Mouse (Mus musculus) hindbrain, embryonic 12.5 days (tissue): Measurements from ENCODE around the gene Kazn. TPM values are rescaled to one million over a fixed set of nuclear protein-coding genes. Genes with fewer than 3 reads are reported as not detected.

Experiments
- ATAC-seq: fragments of 200-750 bp; cut with Nextera tagmentation; 2 replicates; pipeline ENCODE4 v1.8.0; 2017; ENCODE audit warnings: moderate TSS enrichment; ENCODE audit not compliant: low FRiP score
- H3K27ac ChIP-seq: fragments of 300-500 bp; sonication (generic); 2 replicates; pipeline ENCODE4 v1.5.1; 2016; ENCODE audit warnings: mild to moderate bottlenecking
- H3K27me3 ChIP-seq: fragments of 300-500 bp; sonication (generic); 2 replicates; pipeline ENCODE4 v1.6.1; 2016; ENCODE audit warnings: mild to moderate bottlenecking
- H3K36me3 ChIP-seq: fragments of 300-500 bp; sonication (generic); 2 replicates; pipeline ENCODE4 v1.6.1; 2016; ENCODE audit warnings: mild to moderate bottlenecking
- H3K4me1 ChIP-seq: fragments of 300-500 bp; sonication (generic); 2 replicates; pipeline ENCODE4 v1.6.1; 2016
- H3K4me2 ChIP-seq: fragments of 300-500 bp; sonication (generic); replicated peaks from 2 replicates; pipeline ENCODE4 v1.6.1; 2016; ENCODE audit warnings: mild to moderate bottlenecking
- H3K4me3 ChIP-seq: fragments of 300-500 bp; sonication (generic); 2 replicates; pipeline ENCODE4 v1.5.1; 2016; ENCODE audit warnings: mild to moderate bottlenecking
- H3K9ac ChIP-seq: fragments of 300-500 bp; sonication (generic); 2 replicates; pipeline ENCODE4 v1.6.1; 2016; ENCODE audit warnings: mild to moderate bottlenecking, moderate library complexity
- H3K9me3 ChIP-seq: fragments of 300-500 bp; sonication (generic); replicated peaks from 2 replicates; pipeline ENCODE4 v1.6.1; 2016; ENCODE audit warnings: mild to moderate bottlenecking
- WGBS: fragments of 180-500 bp; shearing (Covaris S2); methylation state at CpG from one replicate; pipeline ENCODE4 v1.1.7; 2016; 5-methylcytosine and 5-hydroxymethylcytosine counted together
- polyA plus RNA-seq: library from polyadenylated mRNA; unstranded; fragments of >200 nt; fragmentation: Nextera tagmentation; extraction: Ambion mirVana; gene quantifications from 2 replicates; pipeline ENCODE4 v1.2.1, GENCODE M21; 2016

The Kazn gene
- polyA plus RNA-seq, 1 experiment from 2014 or later = 20.6 TPM

DNA sequence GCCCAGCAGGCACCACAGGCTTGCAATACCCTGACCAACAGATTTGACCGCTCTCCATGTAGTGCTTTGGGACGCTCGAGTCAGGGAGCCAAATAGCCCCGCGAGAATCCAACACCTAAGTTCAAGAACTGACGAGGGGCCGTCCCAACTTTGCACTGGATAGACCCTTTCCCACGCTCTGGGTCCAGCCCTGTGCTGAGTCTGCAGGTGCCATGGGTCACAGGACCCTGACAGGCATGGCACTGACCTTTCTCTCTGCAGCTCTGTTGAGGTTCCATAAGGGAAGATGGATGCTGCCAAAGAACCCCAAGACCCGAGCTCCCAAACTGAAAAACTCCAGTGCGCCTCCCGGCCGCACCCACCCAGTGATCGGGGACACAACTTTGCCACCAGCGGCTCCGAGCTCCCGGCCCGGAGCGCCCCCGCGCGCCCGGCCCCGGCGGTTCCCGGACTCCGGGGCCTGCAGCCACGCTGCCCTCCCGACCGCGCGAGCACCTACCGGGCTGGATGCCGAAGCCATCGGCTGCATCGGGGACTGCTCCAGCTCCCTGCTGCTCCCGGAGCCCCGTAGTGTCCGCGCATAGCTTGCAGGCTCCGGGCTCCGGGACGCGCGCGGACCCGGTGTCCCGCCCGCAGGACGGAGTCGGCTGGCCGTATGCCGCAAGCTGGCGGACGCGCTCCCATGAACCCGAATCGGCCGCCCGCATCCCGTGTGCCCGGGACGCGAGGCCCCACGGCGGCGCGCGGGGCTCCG is 538 bp downstream of the Kazn start:
- ATAC-seq = peak; percentile 70
- Histone ChIP-seq H3K27me3 (peaks cover 9% of the 10 kb centered on the region), H3K9me3 (no peaks in the 10 kb centered on the region), H3K4me1 (peaks cover 20% of the 10 kb centered on the region), H3K27ac (peak overlapping the region; percentile 37; the same call in 1 of the 2 replicates), H3K4me3 (peak overlapping the region; percentile 69), H3K36me3 (no peaks in the 10 kb centered on the region), H3K4me2 (peak overlapping the region; percentile 98), H3K9ac (peak overlapping the region; percentile 78)
- WGBS = under 1% methylated on average over 69 of the region's 69 CpGs

DNA sequence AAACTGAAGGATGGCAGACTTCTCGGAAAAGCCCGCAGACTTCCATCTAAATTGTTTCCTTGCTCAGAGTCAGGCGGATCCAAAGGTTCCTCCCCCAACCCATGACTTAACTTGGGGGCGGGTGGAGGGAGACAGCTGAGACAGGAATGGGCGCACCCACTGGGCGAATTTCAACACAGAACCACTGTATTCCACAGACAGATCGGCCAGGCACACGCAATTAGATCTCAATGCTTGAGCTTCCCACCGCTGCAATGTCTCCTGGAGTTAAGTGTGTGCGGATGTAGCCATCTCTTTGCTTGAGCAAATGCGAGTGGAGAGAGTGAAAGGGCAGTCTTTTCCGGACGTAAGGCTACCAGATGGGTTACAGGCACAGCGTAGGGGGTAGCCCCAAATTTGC is 1.2 kb downstream of the Kazn start:
- Histone ChIP-seq H3K27ac (no peak overlapping the region), H3K27me3 (peaks cover 9% of the 10 kb centered on the region), H3K4me1 (peaks cover 20% of the 10 kb centered on the region), H3K36me3 (no peaks in the 10 kb centered on the region), H3K4me3 (peak overlapping the region; percentile 69), H3K9ac (peak overlapping the region; percentile 78), H3K4me2 (peak overlapping the region; percentile 98), H3K9me3 (no peaks in the 10 kb centered on the region)
- ATAC-seq = no peak
- WGBS = 27% methylated on average over 14 of the region's 14 CpGs

- Histone ChIP-seq H3K9ac (no peak overlapping the region), H3K4me1 (peaks cover 20% of the 10 kb centered on the region), H3K36me3 (no peaks in the 10 kb centered on the region), H3K27me3 (peaks cover 9% of the 10 kb centered on the region), H3K4me3 (no peak overlapping the region), H3K27ac (no peak overlapping the region), H3K4me2 (no peak overlapping the region), H3K9me3 (no peaks in the 10 kb centered on the region)
- WGBS = 90% methylated on average over 4 of the region's 4 CpGs
- no peak for ATAC-seq
These were observed 2.5 kb downstream of the Kazn start for GRCm38 (mm10) chr4:142236681-142237080.

- Histone ChIP-seq H3K4me2 (no peak overlapping the region), H3K9ac (no peak overlapping the region), H3K27me3 (peaks cover 9% of the 10 kb centered on the region), H3K27ac (no peak overlapping the region), H3K4me3 (no peak overlapping the region), H3K36me3 (no peaks in the 10 kb centered on the region), H3K4me1 (peaks cover 15% of the 10 kb centered on the region), H3K9me3 (no peaks in the 10 kb centered on the region)
- no peak for ATAC-seq
- WGBS = 81% methylated on average over 11 of the region's 11 CpGs
These were observed 3.8 kb downstream of the Kazn start for GRCm38 (mm10) chr4:142235426-142235825.

GRCm38 (mm10) chr4:142234828-142235227 is 4.4 kb downstream of the Kazn start:
- Histone ChIP-seq H3K27ac (no peak overlapping the region), H3K4me3 (no peak overlapping the region), H3K9me3 (no peaks in the 10 kb centered on the region), H3K36me3 (no peaks in the 10 kb centered on the region), H3K9ac (no peak overlapping the region), H3K4me2 (no peak overlapping the region), H3K27me3 (peaks cover 9% of the 10 kb centered on the region), H3K4me1 (peaks cover 14% of the 10 kb centered on the region)
- WGBS = 66% methylated on average over 9 of the region's 9 CpGs
- ATAC-seq = no peak

GRCm38 (mm10) chr4:142228821-142229575 is 10.2 kb downstream of the Kazn start:
- Histone ChIP-seq H3K9me3 (no peaks in the 10 kb centered on the region), H3K27me3 (no peaks in the 10 kb centered on the region), H3K36me3 (no peaks in the 10 kb centered on the region), H3K27ac (no peak overlapping the region), H3K4me3 (no peak overlapping the region), H3K9ac (no peak overlapping the region), H3K4me1 (peaks cover 25% of the 10 kb centered on the region), H3K4me2 (no peak overlapping the region)
- WGBS = 38% methylated on average over 13 of the region's 13 CpGs
- no peak for ATAC-seq

DNA sequence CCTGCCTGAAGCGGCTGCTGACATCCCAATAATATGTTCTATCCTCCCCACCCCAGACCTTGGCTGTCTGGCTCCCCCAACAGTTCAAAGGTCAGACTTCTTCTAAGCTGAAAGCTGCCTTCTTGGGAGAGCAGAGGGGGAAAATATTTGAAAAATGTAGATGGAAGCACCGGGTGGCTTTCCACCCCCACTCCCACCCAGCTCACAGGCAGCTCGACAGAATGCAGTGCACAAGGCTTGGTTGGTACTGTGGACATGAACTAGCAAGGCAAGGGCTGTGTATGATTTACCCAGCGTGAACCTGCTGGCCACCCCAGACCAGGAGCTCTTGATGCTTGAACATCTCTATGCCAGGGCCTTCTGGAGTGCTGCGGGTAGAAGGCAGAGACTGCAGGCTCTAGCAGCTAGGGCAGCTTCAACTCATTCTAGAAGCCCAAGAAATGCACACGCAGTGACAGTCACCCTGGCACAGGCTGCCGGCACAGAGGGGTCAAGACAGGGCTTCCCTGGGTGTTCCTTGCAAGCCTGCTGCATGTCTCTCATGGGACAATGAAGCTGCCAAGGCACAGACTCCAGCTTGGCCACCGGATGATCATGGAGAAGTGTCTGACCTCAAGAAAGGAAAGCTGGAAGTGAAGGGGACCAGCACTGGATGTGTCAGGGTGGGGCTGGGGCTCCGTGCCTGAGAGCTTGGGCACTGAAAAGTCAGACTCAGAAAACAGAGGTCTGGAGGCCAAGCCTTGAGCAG is 15.1 kb downstream of the Kazn start:
- Histone ChIP-seq H3K27ac (no peak overlapping the region), H3K9me3 (no peaks in the 10 kb centered on the region), H3K4me3 (no peak overlapping the region), H3K4me1 (peaks cover 43% of the 10 kb centered on the region), H3K36me3 (no peaks in the 10 kb centered on the region), H3K27me3 (no peaks in the 10 kb centered on the region), H3K4me2 (no peak overlapping the region), H3K9ac (no peak overlapping the region)
- WGBS = 69% methylated on average over 9 of the region's 9 CpGs
- ATAC-seq = no peak

GRCm38 (mm10) chr4:142222385-142222784 is 16.8 kb downstream of the Kazn start:
- 71% methylated on average over 1 of the region's 1 CpGs for WGBS
- H3K4me1 ChIP-seq = peaks cover 39% of the 10 kb centered on the region
- no peak overlapping the region for H3K9ac ChIP-seq
- peak; percentile 18; the same call in 1 of the 2 replicates for ATAC-seq
- H3K36me3 ChIP-seq = no peaks in the 10 kb centered on the region
- no peaks in the 10 kb centered on the region for H3K9me3 ChIP-seq
- no peak overlapping the region for H3K4me2 ChIP-seq
- no peaks in the 10 kb centered on the region for H3K27me3 ChIP-seq
- H3K27ac ChIP-seq = no peak overlapping the region
- no peak overlapping the region for H3K4me3 ChIP-seq

DNA sequence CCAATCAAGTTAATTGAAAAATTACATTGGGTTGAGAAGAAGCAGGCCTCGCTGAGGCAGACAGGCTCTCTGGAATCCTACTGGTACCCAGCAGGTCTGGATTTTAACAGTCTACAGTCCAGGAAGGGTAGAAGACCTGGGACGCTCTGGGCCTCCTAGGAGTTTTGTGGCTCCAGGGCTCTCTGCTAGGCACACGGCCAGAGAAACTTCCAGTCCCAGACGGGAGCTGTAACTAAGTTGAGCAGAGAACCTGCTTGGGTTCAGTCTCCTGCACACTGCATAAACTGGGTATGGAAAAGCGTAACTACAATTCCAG is 17.5 kb downstream of the Kazn start:
- 48% methylated on average over 5 of the region's 5 CpGs for WGBS
- Histone ChIP-seq H3K4me2 (no peak overlapping the region), H3K27ac (0 out of 2 replicates have a peak overlapping the region, but pooled peaks have one; percentile 19), H3K9ac (no peak overlapping the region), H3K4me3 (no peak overlapping the region), H3K9me3 (no peaks in the 10 kb centered on the region), H3K36me3 (no peaks in the 10 kb centered on the region), H3K27me3 (no peaks in the 10 kb centered on the region), H3K4me1 (peaks cover 42% of the 10 kb centered on the region)
- ATAC-seq = no peak

- H3K27ac ChIP-seq = 0 out of 2 replicates have a peak overlapping the region, but pooled peaks have one; percentile 19
- no peaks in the 10 kb centered on the region for H3K36me3 ChIP-seq
- H3K27me3 ChIP-seq = no peaks in the 10 kb centered on the region
- no peak overlapping the region for H3K4me2 ChIP-seq
- peaks cover 42% of the 10 kb centered on the region for H3K4me1 ChIP-seq
- WGBS = 55% methylated on average over 18 of the region's 18 CpGs
- peak; percentile 20; the same call in 1 of the 2 replicates for ATAC-seq
- H3K9me3 ChIP-seq = no peaks in the 10 kb centered on the region
- H3K9ac ChIP-seq = no peak overlapping the region
- H3K4me3 ChIP-seq = no peak overlapping the region
These were observed 18.0 kb downstream of the Kazn start for GRCm38 (mm10) chr4:142221025-142221756.

GRCm38 (mm10) chr4:142218997-142219396 is 20.2 kb downstream of the Kazn start:
- Histone ChIP-seq H3K9ac (no peak overlapping the region), H3K27me3 (no peaks in the 10 kb centered on the region), H3K4me2 (no peak overlapping the region), H3K36me3 (no peaks in the 10 kb centered on the region), H3K4me1 (peaks cover 33% of the 10 kb centered on the region), H3K4me3 (no peak overlapping the region), H3K27ac (no peak overlapping the region), H3K9me3 (no peaks in the 10 kb centered on the region)
- WGBS = 64% methylated on average over 8 of the region's 8 CpGs
- ATAC-seq = no peak

DNA sequence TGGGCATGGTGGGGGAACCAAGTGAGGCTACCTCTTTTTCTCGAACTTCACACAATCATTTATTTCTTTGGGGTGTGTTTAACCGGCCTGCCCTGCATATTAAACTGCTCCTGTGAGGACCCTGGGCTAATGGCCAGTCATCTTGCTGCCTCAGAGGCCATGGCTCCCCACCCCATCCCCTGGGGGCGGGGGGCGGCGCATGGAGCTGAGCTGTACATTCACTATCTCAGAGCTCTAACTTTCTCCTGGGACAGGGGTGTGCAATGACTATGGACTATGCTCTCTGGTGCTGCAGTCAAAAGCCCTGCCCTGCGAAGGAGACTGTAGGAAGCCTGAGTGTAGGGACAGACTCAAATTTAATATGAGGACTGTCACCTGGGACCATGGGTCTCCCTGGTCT is 22.2 kb downstream of the Kazn start:
- Histone ChIP-seq H3K4me3 (no peak overlapping the region), H3K4me1 (peaks cover 33% of the 10 kb centered on the region), H3K27ac (no peak overlapping the region), H3K4me2 (no peak overlapping the region), H3K36me3 (no peaks in the 10 kb centered on the region), H3K9ac (no peak overlapping the region), H3K9me3 (no peaks in the 10 kb centered on the region), H3K27me3 (no peaks in the 10 kb centered on the region)
- no peak for ATAC-seq
- WGBS = 80% methylated on average over 6 of the region's 6 CpGs
